ENCODE assay signal across 8 mouse cellular contexts in genomic region chr5:35870408-35871012, GRCm38 (mm10). TPM values are rescaled to one million over a fixed set of nuclear protein-coding genes. Genes with fewer than 3 reads are reported as not detected.
DNase-seq lines count a peak whose midpoint lies in the region; ATAC-seq and TF ChIP-seq lines count a peak whose summit lies in the region.

No protein-coding gene starts in this region.

- no peaks in the 10 kb centered on the region for H3K27me3 ChIP-seq in embryonic facial prominence, embryonic 14.5 days (replicated peaks; ENCODE audit: control insufficient read depth, insufficient read depth, low read length)
- H3K27me3 ChIP-seq in heart, embryonic 15.5 days = no peaks in the 10 kb centered on the region

- 57% methylated on average over 8 of the region's 8 CpGs for WGBS in embryonic facial prominence, embryonic 14.5 days
- WGBS in heart, embryonic 15.5 days = 56% methylated on average over 8 of the region's 8 CpGs
- 57% methylated on average over 8 of the region's 8 CpGs for WGBS in lung, adult 2 months

- TF ChIP-seq POLR2A in lung, adult 2 months (IDR thresholded peaks at IDR 0.05; ENCODE audit: borderline replicate concordance, extremely low read depth, low read depth, low read length) = no peak

- TF ChIP-seq CTCF in lung, adult 2 months (IDR thresholded peaks at IDR 0.05; ENCODE audit: insufficient read depth, low read length) = peak; percentile 97

- no peak overlapping the region for H3K4me3 ChIP-seq in embryonic facial prominence, embryonic 14.5 days (ENCODE audit: low read depth, low read length)
- H3K4me3 ChIP-seq in heart, embryonic 15.5 days = no peak overlapping the region
- no peak overlapping the region for H3K4me3 ChIP-seq in lung, adult 2 months (replicated peaks; ENCODE audit: extremely low read depth, low read depth, low read length)

- no peak overlapping the region for H3K27ac ChIP-seq in embryonic facial prominence, embryonic 14.5 days (replicated peaks; ENCODE audit: low read depth, low read length)
- no peak overlapping the region for H3K27ac ChIP-seq in heart, embryonic 15.5 days

- no peaks in the 10 kb centered on the region for H3K9me3 ChIP-seq in embryonic facial prominence, embryonic 14.5 days (ENCODE audit: control insufficient read depth, low read length)
- H3K9me3 ChIP-seq in heart, embryonic 15.5 days (replicated peaks) = no peaks in the 10 kb centered on the region

- no peaks in the 10 kb centered on the region for H3K36me3 ChIP-seq in embryonic facial prominence, embryonic 14.5 days (ENCODE audit: control insufficient read depth, insufficient read depth, low read length)
- H3K36me3 ChIP-seq in heart, embryonic 15.5 days = no peaks in the 10 kb centered on the region

- DNase-seq in CD4-positive, CD25-positive, alpha-beta regulatory T cell, adult 2 months (ENCODE audit: low read depth, low spot score) = peak; percentile 86
- peak; percentile 79 for DNase-seq in adrenal gland, postnatal 14 days
- DNase-seq in embryonic facial prominence, embryonic 14.5 days (ENCODE audit: low spot score) = peak; percentile 91
- DNase-seq in kidney, postnatal 14 days = peak; percentile 87
- DNase-seq in lung, adult 2 months = peak; percentile 52
- DNase-seq in ovary, postnatal 10 days (ENCODE audit: low spot score) = peak; percentile 35
- DNase-seq in thymus, postnatal 14 days = peak; percentile 76

- no peaks in the 10 kb centered on the region for H3K4me1 ChIP-seq in embryonic facial prominence, embryonic 14.5 days (ENCODE audit: control insufficient read depth, insufficient read depth, low read length)
- peaks cover 22% of the 10 kb centered on the region for H3K4me1 ChIP-seq in heart, embryonic 15.5 days (replicated peaks)
- H3K4me1 ChIP-seq in lung, adult 2 months (ENCODE audit: control insufficient read depth, insufficient read depth, low read length) = no peaks in the 10 kb centered on the region

- no peak overlapping the region for H3K9ac ChIP-seq in embryonic facial prominence, embryonic 14.5 days (ENCODE audit: low read depth, low read length)
- H3K9ac ChIP-seq in heart, embryonic 15.5 days = no peak overlapping the region

- ATAC-seq in embryonic facial prominence, embryonic 14.5 days (ENCODE audit: low read depth) = peak; percentile 68
- 0 out of 2 replicates have a peak, but pooled peaks have one; percentile 40 for ATAC-seq in heart, embryonic 15.5 days (replicated peaks; ENCODE audit: insufficient number of reproducible peaks, insufficient read depth, low FRiP score, low read depth)

- H3K4me2 ChIP-seq in embryonic facial prominence, embryonic 14.5 days (ENCODE audit: low read depth, low read length) = no peak overlapping the region
- no peak overlapping the region for H3K4me2 ChIP-seq in heart, embryonic 15.5 days

RNA-seq across cellular contexts. Expression of gene Afap1, which starts 22.6 kb away (rescaled TPM):
- 20.8 and 24.9 TPM in 2 replicates for total RNA-seq in adrenal gland, postnatal 14 days (2021)
- polyA plus RNA-seq in embryonic facial prominence, embryonic 14.5 days (2014; fragmentation: Nextera tagmentation; extraction: Ambion mirVana) = 24.7 and 28.0 TPM in 2 replicates
- polyA plus RNA-seq in heart, embryonic 15.5 days (2015; fragmentation: Nextera tagmentation; extraction: Ambion mirVana) = 22.6 and 27.1 TPM in 2 replicates
- 13.7 and 19.7 TPM in 2 replicates for polyA plus RNA-seq in lung, adult 2 months (2012; rRNA removed)

Comparison
In these comparisons a context has a peak if more than half of its experiments do, and no peak if none do; other contexts are left out.
1. DNase-seq: peak in every context shown above with its lines; median percentile 91 in embryonic facial prominence, embryonic 14.5 days; 87 in kidney, postnatal 14 days; 86 in CD4-positive, CD25-positive, alpha-beta regulatory T cell, adult 2 months; 79 in adrenal gland, postnatal 14 days; 76 in thymus, postnatal 14 days; 52 in lung, adult 2 months; 35 in ovary, postnatal 10 days.